Mouse (Mus musculus) limb, embryonic 13.5 days (tissue): ENCODE measurements around the gene Gm20388. TPM values are rescaled to one million over a fixed set of nuclear protein-coding genes. Genes with fewer than 3 reads are reported as not detected.

Source experiments
- ATAC-seq: fragments of 200-750 bp; cut with Nextera tagmentation; 2 replicates; pipeline ENCODE4 v1.8.0; 2017; ENCODE audit warnings: low read depth, moderate number of reproducible peaks, moderate TSS enrichment; ENCODE audit not compliant: low FRiP score
- H3K27ac ChIP-seq: fragments of 300-500 bp; sonication (generic); 2 replicates; pipeline ENCODE4 v1.5.1; 2015; ENCODE audit warnings: inconsistent platforms, mild to moderate bottlenecking, moderate library complexity
- H3K27me3 ChIP-seq: fragments of 300-500 bp; sonication (generic); 2 replicates; pipeline ENCODE4 v1.6.1; 2015; ENCODE audit warnings: mild to moderate bottlenecking, inconsistent platforms
- H3K36me3 ChIP-seq: fragments of 300-500 bp; sonication (generic); 2 replicates; pipeline ENCODE4 v1.6.1; 2015; ENCODE audit warnings: inconsistent platforms, mild to moderate bottlenecking, moderate library complexity
- H3K4me1 ChIP-seq: fragments of 300-500 bp; sonication (generic); 2 replicates; pipeline ENCODE4 v1.6.1; 2015; ENCODE audit warnings: inconsistent platforms
- H3K4me2 ChIP-seq: fragments of 300-500 bp; sonication (generic); replicated peaks from 2 replicates; pipeline ENCODE4 v1.6.1; 2015; ENCODE audit warnings: inconsistent platforms, mild to moderate bottlenecking, moderate library complexity
- H3K4me3 ChIP-seq: fragments of 300-500 bp; sonication (generic); 2 replicates; pipeline ENCODE4 v1.5.1; 2015; ENCODE audit warnings: moderate library complexity, mild to moderate bottlenecking, inconsistent platforms
- H3K9ac ChIP-seq: fragments of 300-500 bp; sonication (generic); 2 replicates; pipeline ENCODE4 v1.6.1; 2015; ENCODE audit warnings: mild to moderate bottlenecking, inconsistent platforms
- H3K9me3 ChIP-seq: fragments of 300-500 bp; sonication (generic); 2 replicates; pipeline ENCODE4 v1.6.1; 2016; ENCODE audit warnings: inconsistent platforms
- WGBS: fragments of 180-500 bp; shearing (Covaris S2); methylation state at CpG from one replicate; pipeline ENCODE4 v1.1.7; 2015; 5-methylcytosine and 5-hydroxymethylcytosine counted together
- polyA plus RNA-seq: library from polyadenylated mRNA; unstranded; fragments of >200 nt; fragmentation: Nextera tagmentation; extraction: Ambion mirVana; gene quantifications from 2 replicates; pipeline ENCODE4 v1.2.1, GENCODE M21; 2015

Gm20388 gene
- polyA plus RNA-seq, 1 experiment from 2014 or later, result 7.1 TPM

DNA sequence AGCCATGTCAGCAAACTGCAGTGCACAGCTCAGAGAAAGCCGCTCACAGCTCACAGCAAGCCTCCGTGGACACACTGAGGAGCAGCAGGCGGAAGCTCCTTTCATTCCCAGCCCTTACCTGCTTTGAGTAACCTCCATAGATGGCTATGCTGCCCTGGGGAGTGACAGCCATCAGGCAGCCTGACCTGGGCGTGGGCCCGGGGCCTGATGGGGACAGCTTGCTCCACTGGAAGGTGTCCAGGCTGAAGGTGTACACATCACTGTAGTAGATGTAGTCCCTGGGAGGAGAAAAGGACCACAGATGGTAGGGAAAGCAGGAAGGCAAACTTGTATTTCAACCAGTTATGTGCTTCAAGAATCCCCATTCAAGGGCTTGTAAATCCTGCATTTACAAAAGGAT lies 1894.2 kb downstream of the Gm20388 start:
- ATAC-seq, result no peak
- Histone ChIP-seq H3K4me3 (no peak overlapping the region), H3K4me2 (no peak overlapping the region), H3K27me3 (no peaks in the 10 kb centered on the region), H3K9ac (no peak overlapping the region), H3K9me3 (no peaks in the 10 kb centered on the region), H3K36me3 (peaks cover 66% of the 10 kb centered on the region), H3K27ac (no peak overlapping the region), H3K4me1 (no peaks in the 10 kb centered on the region)
- 92% methylated on average over 5 of the region's 5 CpGs for WGBS

DNA sequence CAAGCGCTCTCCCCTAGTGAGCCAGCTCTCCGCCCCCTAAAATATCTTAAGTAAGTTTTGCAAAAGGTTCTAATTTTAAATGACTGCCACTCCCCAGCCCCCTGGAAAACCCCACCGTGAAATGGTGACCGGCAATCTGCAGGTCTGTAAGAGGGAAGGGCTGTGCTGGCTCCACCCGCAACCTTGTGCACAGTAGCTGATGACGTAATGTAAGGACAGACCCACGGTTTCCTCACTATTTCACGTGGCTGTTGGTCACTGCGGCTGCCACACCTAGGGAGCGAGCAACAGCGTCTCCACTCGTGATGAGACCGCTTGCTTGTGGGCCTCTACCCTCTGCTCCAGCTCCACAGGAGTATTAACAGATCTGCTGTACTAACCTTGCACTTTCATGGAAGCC lies 1895.5 kb downstream of the Gm20388 start:
- Histone ChIP-seq H3K27ac (no peak overlapping the region), H3K4me2 (no peak overlapping the region), H3K4me3 (no peak overlapping the region), H3K4me1 (no peaks in the 10 kb centered on the region), H3K9me3 (no peaks in the 10 kb centered on the region), H3K9ac (no peak overlapping the region), H3K36me3 (peaks cover 64% of the 10 kb centered on the region), H3K27me3 (no peaks in the 10 kb centered on the region)
- ATAC-seq, result no peak
- 84% methylated on average over 13 of the region's 13 CpGs for WGBS

DNA sequence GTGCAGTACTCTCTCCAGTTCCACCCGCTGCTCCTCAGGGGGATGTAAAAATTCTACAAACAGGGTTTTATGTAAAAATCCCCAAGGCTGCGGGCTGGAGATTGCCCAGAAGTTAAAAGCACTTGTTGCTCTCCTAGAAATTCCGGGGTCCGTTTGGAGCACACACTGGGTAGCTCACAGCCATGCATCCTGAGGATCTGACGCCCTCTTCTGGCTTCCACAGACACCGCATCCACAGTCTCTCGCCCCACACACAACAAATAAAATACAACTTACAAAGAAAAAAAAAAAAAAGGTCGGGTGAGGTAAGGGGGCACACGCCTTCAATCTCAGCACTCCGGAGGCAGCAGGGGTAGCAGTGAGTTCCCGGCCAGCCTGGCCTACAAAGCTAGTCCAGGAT lies 1897.4 kb downstream of the Gm20388 start:
- Histone ChIP-seq H3K9ac (no peak overlapping the region), H3K36me3 (peaks cover 72% of the 10 kb centered on the region), H3K4me2 (no peak overlapping the region), H3K4me3 (no peak overlapping the region), H3K27ac (no peak overlapping the region), H3K27me3 (no peaks in the 10 kb centered on the region), H3K9me3 (no peaks in the 10 kb centered on the region), H3K4me1 (no peaks in the 10 kb centered on the region)
- 69% methylated on average over 11 of the region's 11 CpGs for WGBS
- no peak for ATAC-seq

DNA sequence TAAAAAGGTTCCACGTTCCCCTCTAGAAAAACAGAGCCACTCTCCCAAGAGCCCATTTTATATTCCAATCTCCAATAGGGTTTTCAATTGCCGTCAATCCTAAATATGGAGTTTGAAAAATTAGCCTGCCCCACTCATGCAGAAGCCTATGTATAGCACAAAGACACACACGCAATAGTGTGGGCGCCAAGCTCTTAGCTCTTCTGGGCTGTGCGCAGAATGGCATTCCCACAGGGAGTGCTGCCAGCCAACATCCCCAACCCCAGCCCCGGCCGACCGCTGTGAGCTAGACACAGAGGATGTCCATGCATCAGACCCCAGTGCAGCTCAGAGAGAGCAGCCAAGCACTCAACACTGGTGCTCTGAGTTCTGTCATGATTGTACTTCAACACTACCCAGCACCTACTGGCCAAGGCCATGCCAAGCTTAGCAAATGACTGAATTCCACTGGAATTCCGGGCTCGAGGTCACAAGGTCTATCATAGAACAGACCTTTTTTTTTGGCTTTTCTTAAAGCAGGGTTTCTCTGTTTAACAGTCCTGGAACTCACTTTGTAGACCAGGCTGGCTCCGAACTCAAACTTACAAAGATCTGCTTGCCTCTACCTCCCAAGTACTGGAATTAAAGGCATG lies 1899.0 kb downstream of the Gm20388 start:
- H3K36me3 ChIP-seq, result peaks cover 70% of the 10 kb centered on the region

DNA sequence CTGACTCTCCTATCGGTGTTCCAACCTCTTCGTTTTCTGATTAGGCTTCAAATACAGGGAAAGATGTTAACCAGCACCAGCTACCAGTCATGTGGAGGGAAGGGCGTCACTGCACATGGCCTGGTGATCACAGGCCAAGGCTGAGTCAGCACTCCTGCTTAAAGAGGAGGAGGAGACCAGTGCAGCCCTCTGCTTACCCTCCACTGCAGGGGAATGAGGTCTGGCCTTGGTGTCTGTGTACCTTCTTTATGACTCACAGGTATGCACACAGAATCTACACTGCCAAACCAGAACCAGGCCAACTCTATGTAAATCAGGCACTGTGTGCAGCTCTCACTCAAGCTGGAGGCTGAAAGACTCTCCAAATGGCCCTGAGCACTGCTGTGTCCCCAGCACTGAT lies 1900.9 kb downstream of the Gm20388 start:
- H3K4me1 ChIP-seq, result no peaks in the 10 kb centered on the region
- H3K9ac ChIP-seq, result no peak overlapping the region
- no peaks in the 10 kb centered on the region for H3K27me3 ChIP-seq
- ATAC-seq, result no peak
- peaks cover 66% of the 10 kb centered on the region for H3K36me3 ChIP-seq
- H3K27ac ChIP-seq, result no peak overlapping the region
- WGBS, result 94% methylated on average over 3 of the region's 3 CpGs
- H3K4me3 ChIP-seq, result no peak overlapping the region
- H3K9me3 ChIP-seq, result no peaks in the 10 kb centered on the region
- H3K4me2 ChIP-seq, result no peak overlapping the region

More for the DNA sequence above, 1899.0 kb downstream of the Gm20388 start:
- Histone ChIP-seq H3K9me3 (no peaks in the 10 kb centered on the region), H3K4me3 (no peak overlapping the region), H3K4me1 (no peaks in the 10 kb centered on the region), H3K27ac (no peak overlapping the region), H3K27me3 (no peaks in the 10 kb centered on the region), H3K4me2 (no peak overlapping the region), H3K9ac (no peak overlapping the region)
- ATAC-seq, result no peak
- 95% methylated on average over 11 of the region's 11 CpGs for WGBS

DNA sequence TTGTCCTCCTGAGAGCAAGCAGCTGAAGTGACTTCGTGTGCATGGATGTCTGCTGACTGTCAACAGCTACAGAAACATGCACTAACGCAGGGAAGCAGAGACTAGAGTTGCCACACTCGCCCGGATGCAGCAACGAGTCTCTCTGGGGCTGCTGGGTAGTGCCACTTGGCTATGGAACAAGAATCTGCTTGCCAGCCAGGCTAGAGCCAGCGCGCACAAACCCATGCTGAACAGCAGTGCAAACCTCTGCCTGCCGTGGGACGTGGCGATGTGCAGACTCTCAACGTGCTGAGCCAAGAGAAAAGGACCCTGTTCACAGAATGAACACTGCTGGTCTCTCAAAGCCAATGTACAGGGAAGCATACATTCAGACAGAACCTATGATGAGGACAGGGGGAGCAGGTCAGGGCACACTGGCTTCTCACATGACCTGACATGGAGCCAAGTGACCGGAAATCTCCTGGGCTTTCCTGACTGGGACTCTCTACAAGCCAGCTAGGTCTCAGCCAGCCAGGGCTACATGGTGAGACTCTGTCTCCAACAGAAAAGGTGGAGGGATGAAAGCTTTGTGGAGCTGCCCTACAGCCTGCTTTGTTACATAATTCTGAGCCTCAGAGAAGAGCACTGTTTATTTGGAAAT lies 1901.4 kb downstream of the Gm20388 start:
- H3K9ac ChIP-seq, result no peak overlapping the region
- H3K4me3 ChIP-seq, result no peak overlapping the region
- ATAC-seq, result no peak
- WGBS, result 89% methylated on average over 12 of the region's 12 CpGs
- H3K9me3 ChIP-seq, result no peaks in the 10 kb centered on the region
- no peak overlapping the region for H3K4me2 ChIP-seq
- H3K36me3 ChIP-seq, result peaks cover 66% of the 10 kb centered on the region
- H3K27ac ChIP-seq, result no peak overlapping the region
- no peaks in the 10 kb centered on the region for H3K4me1 ChIP-seq
- no peaks in the 10 kb centered on the region for H3K27me3 ChIP-seq

DNA sequence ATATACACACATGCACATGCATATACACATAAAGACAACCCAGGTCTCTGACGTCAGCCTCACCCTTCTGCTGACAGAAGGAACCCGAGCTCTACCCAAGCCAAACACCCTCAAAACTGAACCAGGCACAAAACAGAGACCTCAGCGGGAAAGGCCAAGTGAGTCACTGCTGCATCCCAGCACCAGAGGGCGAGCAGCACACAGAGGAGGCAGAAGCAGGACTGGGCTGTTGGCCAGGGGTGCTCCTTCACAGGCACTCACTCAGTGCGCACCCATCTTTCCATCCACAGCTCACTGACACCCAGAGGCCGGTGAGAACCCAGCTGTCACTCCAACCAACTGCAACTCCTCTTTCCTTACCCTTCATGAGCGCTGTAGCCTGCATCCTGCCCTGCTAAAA lies 1907.6 kb downstream of the Gm20388 start:
- 83% methylated on average over 7 of the region's 7 CpGs for WGBS
- Histone ChIP-seq H3K4me1 (no peaks in the 10 kb centered on the region), H3K27me3 (no peaks in the 10 kb centered on the region), H3K4me2 (no peak overlapping the region), H3K9me3 (no peaks in the 10 kb centered on the region), H3K4me3 (no peak overlapping the region), H3K27ac (no peak overlapping the region), H3K9ac (no peak overlapping the region), H3K36me3 (peaks cover 67% of the 10 kb centered on the region)
- ATAC-seq, result no peak

DNA sequence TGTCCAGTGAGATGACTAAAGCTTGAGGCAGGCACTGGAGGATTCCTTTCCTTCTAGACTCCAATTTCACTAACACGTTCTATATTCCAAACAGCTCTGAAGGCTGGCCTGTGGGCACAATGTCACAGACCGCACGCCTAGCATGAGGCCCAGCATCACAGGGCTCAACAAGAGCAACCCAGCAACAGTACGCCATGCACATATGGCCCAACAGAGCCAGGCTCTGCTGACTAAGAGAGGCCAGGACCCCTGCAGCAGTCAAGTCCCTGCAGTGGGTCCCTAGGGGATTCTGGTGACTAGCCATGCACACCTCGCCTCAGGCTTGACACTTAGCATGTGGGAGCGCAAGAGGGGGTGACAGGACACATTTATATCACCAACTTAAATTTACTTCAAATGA lies 1910.2 kb downstream of the Gm20388 start:
- 91% methylated on average over 6 of the region's 6 CpGs for WGBS

DNA sequence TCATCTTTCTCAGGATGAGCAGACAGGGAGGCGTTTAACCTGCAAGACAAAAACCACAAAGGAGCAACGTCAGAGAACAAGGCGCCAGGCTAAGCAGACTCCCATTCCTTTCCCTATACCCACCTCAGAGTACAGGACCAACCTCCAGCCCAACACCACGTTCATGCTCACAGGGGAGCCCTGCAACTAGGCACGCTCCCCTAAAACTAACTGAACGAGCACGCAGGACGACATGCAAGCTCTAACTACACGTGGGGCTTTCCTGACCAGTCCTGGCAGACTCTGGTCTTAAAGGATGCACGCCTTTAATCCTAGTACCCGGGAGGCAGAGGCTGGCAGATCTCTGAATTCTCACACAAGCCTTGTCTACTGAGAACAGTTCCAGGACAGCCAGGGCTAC lies 1910.7 kb downstream of the Gm20388 start:
- H3K4me3 ChIP-seq, result no peak overlapping the region
- WGBS, result 87% methylated on average over 11 of the region's 11 CpGs
- no peaks in the 10 kb centered on the region for H3K27me3 ChIP-seq
- peaks cover 41% of the 10 kb centered on the region for H3K36me3 ChIP-seq
- H3K4me2 ChIP-seq, result no peak overlapping the region
- no peak overlapping the region for H3K27ac ChIP-seq
- H3K4me1 ChIP-seq, result no peaks in the 10 kb centered on the region
- no peaks in the 10 kb centered on the region for H3K9me3 ChIP-seq
- no peak overlapping the region for H3K9ac ChIP-seq
- no peak for ATAC-seq

More for the DNA sequence above, 1910.2 kb downstream of the Gm20388 start:
- no peak for ATAC-seq
- no peak overlapping the region for H3K9ac ChIP-seq
- H3K4me2 ChIP-seq, result no peak overlapping the region
- H3K36me3 ChIP-seq, result peaks cover 45% of the 10 kb centered on the region
- no peaks in the 10 kb centered on the region for H3K4me1 ChIP-seq
- no peaks in the 10 kb centered on the region for H3K9me3 ChIP-seq
- no peaks in the 10 kb centered on the region for H3K27me3 ChIP-seq
- H3K4me3 ChIP-seq, result no peak overlapping the region
- H3K27ac ChIP-seq, result no peak overlapping the region

DNA sequence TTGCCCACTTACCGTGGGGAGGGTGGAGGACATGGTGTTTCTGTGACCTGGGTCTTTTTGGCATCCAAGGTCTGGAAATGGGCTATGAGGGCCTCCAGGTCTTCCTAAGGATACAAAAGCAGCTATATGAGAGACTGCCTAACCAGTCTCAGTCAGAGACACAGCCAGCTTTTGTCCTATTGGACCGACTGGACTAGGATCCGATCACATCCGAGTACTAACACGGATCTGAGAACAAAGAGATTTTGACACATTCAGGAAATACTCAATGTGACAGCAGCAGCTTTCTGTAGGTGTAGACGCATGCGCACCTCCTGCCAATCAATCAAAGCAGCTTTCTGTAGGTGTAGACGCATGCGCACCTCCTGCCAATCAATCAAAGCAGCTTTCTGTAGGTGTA lies 1911.1 kb downstream of the Gm20388 start:
- Histone ChIP-seq H3K4me3 (no peak overlapping the region), H3K36me3 (peaks cover 40% of the 10 kb centered on the region), H3K9me3 (no peaks in the 10 kb centered on the region), H3K4me2 (no peak overlapping the region), H3K4me1 (no peaks in the 10 kb centered on the region), H3K27ac (no peak overlapping the region), H3K9ac (no peak overlapping the region), H3K27me3 (no peaks in the 10 kb centered on the region)
- 88% methylated on average over 9 of the region's 9 CpGs for WGBS
- no peak for ATAC-seq

DNA sequence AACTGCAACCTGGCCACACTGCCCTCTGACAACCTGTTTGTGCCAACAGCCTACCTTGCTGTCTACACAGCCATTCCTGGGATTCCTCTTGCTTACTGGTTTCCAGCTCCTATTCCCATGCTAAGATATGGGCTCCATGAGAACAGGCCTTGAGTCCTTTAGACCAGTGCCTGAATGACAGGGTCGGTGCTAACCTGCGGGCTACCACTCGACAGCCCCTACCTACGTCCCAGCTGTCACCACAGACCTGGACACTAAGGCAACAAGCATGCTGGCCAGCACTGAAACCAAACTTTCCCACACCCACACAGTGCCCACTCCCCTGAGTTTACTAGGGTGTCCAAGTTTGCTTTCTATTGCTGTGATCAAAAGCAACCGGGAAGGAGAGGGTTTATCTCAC lies 1917.1 kb downstream of the Gm20388 start:
- H3K9me3 ChIP-seq, result no peaks in the 10 kb centered on the region
- peak overlapping the region; percentile 97 for H3K4me2 ChIP-seq
- ATAC-seq, result no peak
- no peaks in the 10 kb centered on the region for H3K36me3 ChIP-seq
- H3K27me3 ChIP-seq, result 0 out of 2 replicates have a peak, but pooled peaks cover 4% of the 10 kb centered on the region
- peaks cover 13% of the 10 kb centered on the region for H3K4me1 ChIP-seq
- H3K9ac ChIP-seq, result no peak overlapping the region
- H3K4me3 ChIP-seq, result peak overlapping the region; percentile 91; the same call in 1 of the 2 replicates
- no peak overlapping the region for H3K27ac ChIP-seq
- WGBS, result 94% methylated on average over 5 of the region's 5 CpGs

DNA sequence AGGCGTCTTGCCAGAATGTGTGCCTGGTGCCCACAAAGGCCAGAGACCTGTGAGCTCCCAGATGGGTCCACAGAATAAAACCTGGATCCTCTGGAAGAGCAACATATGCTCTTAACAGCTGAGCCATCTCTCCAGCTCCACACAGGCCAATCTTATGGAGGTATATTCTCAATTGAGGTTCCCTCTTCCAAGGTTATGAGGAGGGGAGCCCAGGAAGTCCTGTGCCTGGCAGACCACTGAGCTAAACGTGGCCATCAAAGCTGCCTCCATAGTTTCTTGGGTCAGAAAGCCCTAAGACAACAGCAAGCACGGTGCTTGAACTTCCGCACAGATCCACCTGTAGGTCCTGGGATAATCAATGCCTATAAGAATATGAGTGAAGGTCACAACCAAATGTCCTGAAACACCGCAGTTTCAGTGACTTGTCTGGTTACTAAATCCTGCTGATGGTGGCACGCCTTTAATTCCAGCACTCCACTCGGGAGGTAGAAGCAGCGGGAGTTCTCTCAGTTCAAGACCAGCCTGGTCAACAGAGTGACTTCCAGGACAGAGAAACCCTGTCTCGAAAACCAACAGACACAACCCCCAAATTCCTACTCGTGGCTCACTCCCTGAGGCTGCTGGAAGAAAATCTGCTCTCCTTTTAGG lies 1917.9 kb downstream of the Gm20388 start:
- H3K4me3 ChIP-seq, result peak overlapping the region; percentile 91
- peak overlapping the region; percentile 97 for H3K4me2 ChIP-seq
- peaks cover 13% of the 10 kb centered on the region for H3K4me1 ChIP-seq
- H3K9ac ChIP-seq, result peak overlapping the region; percentile 89
- 35% methylated on average over 10 of the region's 10 CpGs for WGBS
- no peak for ATAC-seq
- no peaks in the 10 kb centered on the region for H3K36me3 ChIP-seq
- H3K27me3 ChIP-seq, result 0 out of 2 replicates have a peak, but pooled peaks cover 4% of the 10 kb centered on the region
- H3K27ac ChIP-seq, result no peak overlapping the region
- H3K9me3 ChIP-seq, result no peaks in the 10 kb centered on the region
